Mouse (Mus musculus): ENCODE data around the gene Hoxd9. TPM values are rescaled to one million over a fixed set of nuclear protein-coding genes. Genes with fewer than 3 reads are reported as not detected.

Hoxd9 gene
- total and polyA plus RNA-seq, 2 experiments from 2014 or later: not detected

DNA sequence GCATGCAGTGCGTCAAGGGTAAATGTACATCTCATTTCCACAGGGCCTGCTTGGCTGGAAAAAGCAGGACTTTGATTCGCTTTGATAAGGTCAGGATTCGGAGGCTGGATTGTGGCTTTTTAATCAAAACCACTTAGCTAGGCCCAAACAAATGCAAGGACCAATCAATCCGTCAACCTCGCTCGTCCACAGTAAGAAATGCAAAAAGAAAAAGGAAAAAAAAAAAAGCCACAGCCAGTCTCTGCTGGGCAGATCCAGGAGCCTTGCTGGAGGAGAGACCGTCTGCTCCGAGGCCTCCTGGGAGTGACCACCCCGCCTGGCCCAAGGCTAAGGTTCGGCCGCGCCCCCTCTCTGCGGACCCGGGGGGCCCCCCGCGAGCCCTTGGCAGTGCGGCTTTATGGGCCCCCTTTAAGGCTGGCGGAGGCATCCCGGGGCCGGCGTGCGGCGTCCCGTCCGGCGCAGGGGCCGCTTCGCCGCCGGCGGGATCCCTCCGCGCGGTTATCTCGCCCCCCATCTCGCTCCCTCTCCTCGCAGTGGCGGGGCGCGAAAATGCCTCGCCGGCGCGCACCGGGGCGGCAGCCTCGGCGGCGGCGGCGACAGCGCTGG, 7.0 kb downstream of the Hoxd9 start, which contains the start of gene Hoxd8:
Gene Hoxd8 (plus strand): TSS at position 223 of the 606 bp plus-strand sequence.
- Histone ChIP-seq H3K9ac (no peak within 1 kb of the TSS), H3K4me3 (ENCODE audit: low read depth, low read length) (peak within 1 kb of the TSS; percentile 26), H3K9me3 (ENCODE audit: low read length) (no peaks in the 10 kb centered on the region), H3K4me1 (ENCODE audit: insufficient read depth) (no peaks in the 10 kb centered on the region), H3K27ac (ENCODE audit: low read depth, low read length) (no peak within 1 kb of the TSS), H3K36me3 (ENCODE audit: insufficient read depth) (no peaks in the 10 kb centered on the region), H3K4me2 (ENCODE audit: low read depth) (peak within 1 kb of the TSS; percentile 45), H3K27me3 (ENCODE audit: insufficient read depth, low read length) (peaks cover 85% of the 10 kb centered on the region)
- 4% methylated on average over 51 of the region's 52 CpGs for WGBS
- no peak for TF ChIP-seq CTCF (IDR thresholded peaks at IDR 0.05; ENCODE audit: low read depth)
- DNase-seq (no peak), ATAC-seq (no peak)

DNA sequence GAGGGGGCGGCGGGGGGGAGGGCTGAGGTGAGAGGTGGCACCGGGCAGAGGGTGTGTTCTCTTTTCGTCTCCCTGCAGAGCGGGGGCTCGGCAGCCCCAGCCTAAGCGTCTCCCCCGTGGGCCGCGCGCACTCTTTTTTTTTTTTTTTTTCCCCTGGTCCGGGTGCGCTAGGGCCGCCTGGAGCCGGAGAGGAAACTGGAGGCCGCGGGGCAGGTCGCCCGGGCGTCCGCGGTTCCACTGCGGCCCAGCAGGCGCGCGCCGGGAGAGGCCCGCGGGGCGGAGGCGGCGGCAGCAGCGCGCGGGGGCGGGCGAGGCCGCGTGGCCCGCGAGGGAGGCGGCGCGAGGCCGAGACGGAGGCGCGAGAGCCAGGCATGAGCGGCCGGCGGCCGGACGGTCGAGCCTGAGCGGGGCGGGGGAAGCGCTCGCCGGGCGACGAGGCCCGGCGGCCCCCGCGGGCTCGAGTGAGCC, 7.5 kb downstream of the Hoxd9 start:
- no peak overlapping the region for H3K9ac ChIP-seq

DNA sequence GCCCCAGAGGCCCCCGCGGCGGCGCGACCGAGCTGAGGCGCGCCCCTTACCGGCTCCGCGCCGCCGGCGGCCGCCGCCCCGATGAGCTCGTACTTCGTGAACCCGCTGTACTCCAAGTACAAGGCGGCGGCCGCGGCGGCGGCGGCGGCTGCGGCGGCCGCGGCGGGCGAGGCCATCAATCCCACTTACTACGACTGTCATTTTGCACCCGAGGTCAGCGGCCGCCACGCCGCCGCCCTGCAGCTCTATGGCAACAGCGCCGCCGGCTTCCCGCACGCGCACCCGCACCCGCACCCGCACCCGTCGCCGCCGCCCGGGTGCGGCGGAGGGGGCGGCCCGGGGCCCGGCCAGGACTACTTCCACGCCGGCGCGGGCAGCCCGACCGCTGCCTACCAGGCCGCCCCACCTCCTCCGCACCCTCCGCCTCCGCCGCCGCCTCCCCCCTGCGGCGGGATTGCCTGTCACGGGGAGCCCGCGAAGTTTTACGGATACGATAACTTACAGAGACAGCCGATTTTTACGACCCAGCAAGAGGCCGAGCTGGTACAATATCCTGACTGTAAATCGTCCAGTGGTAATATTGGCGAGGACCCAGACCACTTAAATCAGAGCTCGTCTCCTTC, 8.1 kb downstream of the Hoxd9 start:
- no peaks in the 10 kb centered on the region for H3K36me3 ChIP-seq (ENCODE audit: insufficient read depth)
- no peak overlapping the region for H3K27ac ChIP-seq (ENCODE audit: low read depth, low read length)
- TF ChIP-seq CTCF (IDR thresholded peaks at IDR 0.05; ENCODE audit: low read depth): no peak
- H3K9me3 ChIP-seq (ENCODE audit: low read length): no peaks in the 10 kb centered on the region
- 2% methylated on average over 65 of the region's 85 CpGs for WGBS
- H3K4me1 ChIP-seq (ENCODE audit: insufficient read depth): no peaks in the 10 kb centered on the region
- no peak overlapping the region for H3K9ac ChIP-seq
- ATAC-seq: no peak
- DNase-seq: no peak
- peak overlapping the region; percentile 26 for H3K4me3 ChIP-seq (ENCODE audit: low read depth, low read length)
- H3K27me3 ChIP-seq (ENCODE audit: insufficient read depth, low read length): peaks cover 85% of the 10 kb centered on the region
- H3K4me2 ChIP-seq (ENCODE audit: low read depth): peak overlapping the region; percentile 45

More for the DNA sequence above, 7.5 kb downstream of the Hoxd9 start:
- no peaks in the 10 kb centered on the region for H3K9me3 ChIP-seq (ENCODE audit: low read length)
- H3K4me1 ChIP-seq (ENCODE audit: insufficient read depth): no peaks in the 10 kb centered on the region
- H3K4me3 ChIP-seq (ENCODE audit: low read depth, low read length): peak overlapping the region; percentile 26
- no peaks in the 10 kb centered on the region for H3K36me3 ChIP-seq (ENCODE audit: insufficient read depth)
- DNase-seq (no peak), ATAC-seq (no peak)
- under 1% methylated on average over 48 of the region's 66 CpGs for whole genome bisulfite sequencing
- TF ChIP-seq CTCF (IDR thresholded peaks at IDR 0.05; ENCODE audit: low read depth): no peak
- no peak overlapping the region for H3K27ac ChIP-seq (ENCODE audit: low read depth, low read length)
- H3K27me3 ChIP-seq (ENCODE audit: insufficient read depth, low read length): peaks cover 85% of the 10 kb centered on the region
- peak overlapping the region; percentile 45 for H3K4me2 ChIP-seq (ENCODE audit: low read depth)

DNA sequence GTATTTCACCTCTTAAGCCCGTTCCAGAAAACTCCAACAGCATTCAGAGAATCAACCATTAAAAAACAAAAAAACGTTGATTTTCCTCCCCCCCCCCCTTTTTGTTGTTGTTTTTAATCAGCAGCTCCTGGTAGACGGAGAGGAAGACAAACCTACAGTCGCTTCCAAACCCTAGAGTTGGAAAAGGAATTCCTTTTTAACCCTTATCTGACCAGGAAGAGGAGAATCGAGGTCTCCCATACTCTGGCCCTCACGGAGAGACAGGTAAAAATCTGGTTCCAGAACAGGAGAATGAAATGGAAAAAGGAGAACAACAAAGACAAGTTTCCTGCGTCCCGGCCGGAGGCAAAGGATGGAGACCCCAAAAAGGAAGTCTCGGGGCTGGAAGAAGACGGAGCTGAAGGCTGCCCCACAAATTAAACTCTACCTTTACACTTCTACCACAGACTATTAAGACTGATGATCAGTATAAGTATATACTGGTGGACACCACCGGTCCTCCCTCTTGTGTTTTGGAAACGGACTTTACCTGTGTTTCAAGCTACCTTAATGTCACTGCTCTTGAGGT, 8.9 kb downstream of the Hoxd9 start:
- H3K9me3 ChIP-seq (ENCODE audit: low read length): no peaks in the 10 kb centered on the region
- no peaks in the 10 kb centered on the region for H3K4me1 ChIP-seq (ENCODE audit: insufficient read depth)
- WGBS: 2% methylated on average over 13 of the region's 13 CpGs
- H3K36me3 ChIP-seq (ENCODE audit: insufficient read depth): no peaks in the 10 kb centered on the region
- H3K27ac ChIP-seq (ENCODE audit: low read depth, low read length): no peak overlapping the region
- no peak overlapping the region for H3K4me2 ChIP-seq (ENCODE audit: low read depth)
- no peak for ATAC-seq
- no peak overlapping the region for H3K4me3 ChIP-seq (ENCODE audit: low read depth, low read length)
- DNase-seq: no peak
- no peak overlapping the region for H3K9ac ChIP-seq
- TF ChIP-seq CTCF (IDR thresholded peaks at IDR 0.05; ENCODE audit: low read depth): no peak
- peaks cover 82% of the 10 kb centered on the region for H3K27me3 ChIP-seq (ENCODE audit: insufficient read depth, low read length)

DNA sequence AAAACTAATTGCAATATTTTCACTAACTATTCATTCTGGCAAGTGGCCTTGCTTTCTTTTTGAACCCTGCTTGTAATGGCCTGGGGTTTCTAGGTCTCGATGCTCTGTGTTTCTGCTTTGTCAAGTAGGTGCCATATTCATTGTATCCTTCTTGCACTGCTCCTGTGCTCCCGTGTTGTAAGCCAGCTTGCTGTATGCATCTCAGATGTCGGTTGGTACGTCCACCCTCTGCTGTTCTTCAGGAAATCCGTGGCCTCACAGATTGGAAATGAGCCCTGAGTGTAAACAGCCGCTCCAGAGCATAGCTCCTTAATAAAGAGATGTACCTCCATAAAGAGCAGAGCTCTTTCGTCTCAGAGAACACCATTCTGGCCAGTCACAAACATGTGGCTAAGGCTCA, 10.1 kb downstream of the Hoxd9 start:
- H3K4me1 ChIP-seq (ENCODE audit: insufficient read depth): no peaks in the 10 kb centered on the region
- peaks cover 81% of the 10 kb centered on the region for H3K27me3 ChIP-seq (ENCODE audit: insufficient read depth, low read length)
- no peaks in the 10 kb centered on the region for H3K9me3 ChIP-seq (ENCODE audit: low read length)
- no peak overlapping the region for H3K9ac ChIP-seq
- ATAC-seq: no peak
- no peak overlapping the region for H3K27ac ChIP-seq (ENCODE audit: low read depth, low read length)
- no peak overlapping the region for H3K4me2 ChIP-seq (ENCODE audit: low read depth)
- DNase-seq: no peak
- H3K4me3 ChIP-seq (ENCODE audit: low read depth, low read length): no peak overlapping the region
- H3K36me3 ChIP-seq (ENCODE audit: insufficient read depth): no peaks in the 10 kb centered on the region
- 9% methylated on average over 7 of the region's 7 CpGs for WGBS
- TF ChIP-seq CTCF (IDR thresholded peaks at IDR 0.05; ENCODE audit: low read depth): no peak

DNA sequence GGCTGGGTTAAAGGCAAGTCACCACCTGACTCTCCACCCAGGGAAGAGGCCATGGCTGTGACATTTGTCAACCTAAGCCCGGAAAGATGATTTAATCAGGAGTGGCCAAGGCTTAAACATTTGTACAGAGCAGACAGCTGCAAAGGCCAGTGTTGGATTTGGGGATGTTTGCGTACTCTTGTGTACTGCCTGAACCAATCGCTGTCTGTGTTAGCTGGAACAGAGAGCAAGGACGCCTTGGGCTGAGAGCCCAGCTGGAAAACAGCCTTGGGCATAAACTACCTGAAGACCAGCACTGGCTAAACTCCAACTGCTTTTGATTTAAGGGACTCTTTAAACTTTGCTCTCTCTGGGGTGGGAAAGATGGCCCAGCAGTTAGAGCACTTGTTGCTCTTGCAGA, 11.1 kb downstream of the Hoxd9 start:
- H3K27ac ChIP-seq (ENCODE audit: low read depth, low read length): no peak overlapping the region
- ATAC-seq: no peak

More for the DNA sequence above, 11.1 kb downstream of the Hoxd9 start:
- no peak for DNase-seq
- Histone ChIP-seq H3K9ac (no peak overlapping the region), H3K4me3 (ENCODE audit: low read depth, low read length) (no peak overlapping the region), H3K27me3 (ENCODE audit: insufficient read depth, low read length) (peaks cover 82% of the 10 kb centered on the region), H3K36me3 (ENCODE audit: insufficient read depth) (no peaks in the 10 kb centered on the region), H3K4me1 (ENCODE audit: insufficient read depth) (no peaks in the 10 kb centered on the region), H3K4me2 (ENCODE audit: low read depth) (no peak overlapping the region), H3K9me3 (ENCODE audit: low read length) (no peaks in the 10 kb centered on the region)
- WGBS: 5% methylated on average over 4 of the region's 4 CpGs
- TF ChIP-seq CTCF (IDR thresholded peaks at IDR 0.05; ENCODE audit: low read depth): no peak

All from forebrain, postnatal 0 days (tissue).